Mouse (Mus musculus): ENCODE results near the gene Pah.

- TF ChIP-seq POLR2A (IDR thresholded peaks at IDR 0.05; ENCODE audit: control insufficient read depth, low read depth, low read length): no peak
- no peak for TF ChIP-seq CTCF (IDR thresholded peaks at IDR 0.05; ENCODE audit: control insufficient read depth, insufficient read depth, insufficient replicate concordance, low read depth, low read length)
Measured at GRCm38 (mm10) chr10:87556441-87556840, 34.8 kb downstream of the Pah start.
